Mouse (Mus musculus): Measurements from ENCODE around the gene Ccne1. TPM values are rescaled to one million over a fixed set of nuclear protein-coding genes. Genes with fewer than 3 reads are reported as not detected.

The Ccne1 gene
- 1.9 TPM for polyA plus RNA-seq (2014; fragmentation: Illumina TruSeq; extraction: RNeasy Lipid Tissue Mini Kit (QIAGEN cat#74804); ENCODE audit: low read depth, low replicate concordance)

DNA sequence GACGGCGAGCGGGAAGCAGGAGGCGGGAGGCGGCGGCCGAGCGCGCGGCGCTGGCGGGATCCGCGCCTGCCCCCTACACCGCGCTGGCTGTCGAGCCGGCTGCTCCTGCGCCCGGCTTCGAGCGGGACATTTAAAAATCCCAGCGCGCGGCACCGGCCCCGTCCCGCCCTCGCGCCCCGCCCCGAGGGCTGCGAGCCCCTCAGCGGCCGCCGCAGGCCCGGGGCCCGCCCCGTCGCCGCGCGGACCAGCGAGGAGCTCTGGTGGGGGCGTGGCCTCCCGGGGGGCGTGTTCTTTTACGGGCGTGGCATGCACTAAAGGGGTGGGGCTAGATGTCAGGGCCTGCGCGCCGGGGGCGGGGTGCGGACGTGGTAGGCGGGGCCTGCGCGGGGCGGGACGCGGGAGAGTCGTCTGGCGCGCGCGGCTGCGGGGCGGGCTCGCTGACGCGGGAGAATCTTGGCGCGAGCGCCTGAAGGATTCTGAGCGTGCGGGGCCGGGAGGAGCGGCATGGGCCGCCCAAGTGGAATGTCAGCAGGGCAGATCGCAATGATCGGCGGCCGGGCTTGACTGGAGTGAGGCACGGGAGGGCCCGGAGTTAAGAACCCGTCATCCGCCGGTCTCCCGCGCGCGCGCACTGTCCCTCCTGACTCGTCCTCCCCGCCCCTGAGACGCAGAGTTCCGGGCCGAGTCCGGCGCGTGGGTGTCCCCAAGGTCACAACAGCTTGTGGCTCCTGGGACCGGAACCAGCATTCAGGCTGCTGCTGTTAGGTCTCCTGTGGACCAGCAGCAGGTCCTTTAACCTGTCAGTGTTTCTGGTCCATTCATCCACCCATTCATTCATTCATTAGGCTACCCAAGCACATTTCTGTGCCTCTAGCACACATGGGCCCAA lies at the start of gene Ccne1:
Ccne1 (minus strand) TSS at position 164 of the 889 bp plus-strand sequence.

Other genes starting within 250 kb of the Ccne1 start
- 42.5 TPM for gene Uri1, start 84.0 kb downstream of the Ccne1 start, polyA plus RNA-seq (2014; fragmentation: Illumina TruSeq; extraction: RNeasy Lipid Tissue Mini Kit (QIAGEN cat#74804); ENCODE audit: low read depth, low replicate concordance)
- 46.0 TPM for gene 1600014C10Rik, start 75.7 kb upstream of the Ccne1 start, polyA plus RNA-seq (2014; fragmentation: Illumina TruSeq; extraction: RNeasy Lipid Tissue Mini Kit (QIAGEN cat#74804); ENCODE audit: low read depth, low replicate concordance)
- 3.6 TPM for gene Plekhf1, start 120.5 kb upstream of the Ccne1 start, polyA plus RNA-seq (2014; fragmentation: Illumina TruSeq; extraction: RNeasy Lipid Tissue Mini Kit (QIAGEN cat#74804); ENCODE audit: low read depth, low replicate concordance)
- gene Pop4, start 163.9 kb upstream of the Ccne1 start, polyA plus RNA-seq (2014; fragmentation: Illumina TruSeq; extraction: RNeasy Lipid Tissue Mini Kit (QIAGEN cat#74804); ENCODE audit: low read depth, low replicate concordance), result 22.3 TPM

Data from adipose tissue, adult 10 weeks (tissue).